Mouse (Mus musculus) heart, embryonic 16.5 days (tissue): ENCODE data around the gene Usp53. TPM values are rescaled to one million over a fixed set of nuclear protein-coding genes. Genes with fewer than 3 reads are reported as not detected.

Source experiments
- microRNA-seq: library from miRNA; unstranded; fragments of <30 nt; microRNA quantifications from one replicate; pipeline ENCODE4, GENCODE M21; 2017
- polyA plus RNA-seq: library from polyadenylated mRNA; unstranded; fragments of >200 nt; fragmentation: Nextera tagmentation; extraction: Ambion mirVana; gene quantifications from 2 replicates; pipeline ENCODE4 v1.2.1, GENCODE M21; 2015

Usp53 gene
- polyA plus RNA-seq, 1 experiment from 2014 or later: 5.4 TPM

Small RNAs within 50 kb of the gene (microRNA-seq; reads per million reads assigned to microRNA genes)
- not detected for gene Gm22066

Other genes starting within 250 kb of the Usp53 start
- 5.6 TPM in 1 of 2 replicates, not detected in the other for gene Fabp2, start 89.4 kb downstream of the Usp53 start, polyA plus RNA-seq
- gene Gm10959, start 65.2 kb downstream of the Usp53 start, polyA plus RNA-seq: not detected in 2 replicates
- gene 1810037I17Rik, start 60.3 kb downstream of the Usp53 start, polyA plus RNA-seq: 95.0 and 110 TPM in 2 replicates
- 243 and 252 TPM in 2 replicates for gene Myoz2, start 50.5 kb upstream of the Usp53 start, polyA plus RNA-seq